Mouse (Mus musculus) MEL (cell line): Measurements from ENCODE around the gene Esr1. TPM values are rescaled to one million over a fixed set of nuclear protein-coding genes. Genes with fewer than 3 reads are reported as not detected.

Source experiments
- DNase-seq: peaks from one replicate; pipeline ENCODE4 v3.0.0; 2011; ENCODE audit warnings: low read depth, low spot score
- H3K27ac ChIP-seq: 2 replicates; pipeline ENCODE4 v1.5.1; 2012; ENCODE audit warnings: low read depth, mild to moderate bottlenecking, control low read depth, low read length, moderate library complexity; ENCODE audit not compliant: control insufficient read depth
- H3K27me3 ChIP-seq, 2 experiments: fragments of 150-350 bp in 1 of 2; sonication (generic) in 1 of 2; 2 replicates each; pipeline ENCODE4 v1.6.1; 2012; ENCODE audit warnings: low read length in 2 of 2, mild to moderate bottlenecking in 2 of 2, improper control_type of control experiment in 1 of 2, moderate library complexity in 1 of 2; ENCODE audit not compliant: insufficient read depth in 2 of 2, control insufficient read depth in 1 of 2
- H3K36me3 ChIP-seq, 2 experiments: 2 replicates each; pipeline ENCODE4 v1.6.1; 2012 to 2014; ENCODE audit warnings: low read length in 2 of 2, improper control_type of control experiment in 1 of 2, inconsistent platforms in 1 of 2, mild to moderate bottlenecking in 1 of 2; ENCODE audit not compliant: insufficient read depth in 2 of 2, control insufficient read depth in 1 of 2
- H3K4me1 ChIP-seq, 2 experiments: fragments of 150-350 bp in 1 of 2; sonication (generic) in 1 of 2; 2 replicates each; pipeline ENCODE4 v1.6.1; 2012; ENCODE audit warnings: low read length in 2 of 2, improper control_type of control experiment in 1 of 2, mild to moderate bottlenecking in 1 of 2; ENCODE audit not compliant: insufficient read depth in 2 of 2, control insufficient read depth in 1 of 2
- H3K4me3 ChIP-seq, 2 experiments: fragments of 150-350 bp in 1 of 2; sonication (generic) in 1 of 2; 2 replicates each; pipeline ENCODE4 v1.5.1; 2012; ENCODE audit warnings: low read depth in 2 of 2, low read length in 2 of 2, mild to moderate bottlenecking in 2 of 2, moderate library complexity in 2 of 2, control low read depth in 1 of 2, improper control_type of control experiment in 1 of 2; ENCODE audit not compliant: control insufficient read depth in 1 of 2, insufficient read depth in 1 of 2
- H3K79me2 ChIP-seq: 2 replicates; pipeline ENCODE4 v1.6.1; 2012; ENCODE audit warnings: mild to moderate bottlenecking, low read length, moderate library complexity; ENCODE audit not compliant: control insufficient read depth, poor library complexity, insufficient read depth
- H3K9ac ChIP-seq: 2 replicates; pipeline ENCODE4 v1.6.1; 2012; ENCODE audit warnings: low read depth, mild to moderate bottlenecking, control low read depth, low read length, moderate library complexity; ENCODE audit not compliant: control insufficient read depth, poor library complexity, severe bottlenecking
- H3K9me3 ChIP-seq: fragments of 150-350 bp; sonication (generic); replicated peaks from 2 replicates; pipeline ENCODE4 v1.6.1; 2012; ENCODE audit warnings: mild to moderate bottlenecking, low read length, improper control_type of control experiment, moderate library complexity; ENCODE audit not compliant: insufficient read depth
- CHD1 ChIP-seq: IDR thresholded peaks from 2 replicates; pipeline ENCODE4 v1.6.1; 2012; ENCODE audit warnings: low read depth, mild to moderate bottlenecking, inconsistent platforms, low read length, improper control_type of control experiment
- CHD2 ChIP-seq: IDR thresholded peaks from 2 replicates; pipeline ENCODE4 v1.6.1; 2011; ENCODE audit warnings: low read length, improper control_type of control experiment
- CTCF ChIP-seq, 3 experiments: IDR thresholded peaks in 2 of 3; conservative IDR thresholded peaks in 1 of 3; 2 replicates each; pipeline ENCODE4 v1.5.1; 2011 to 2012; ENCODE audit warnings: low read length in 3 of 3, low read depth in 2 of 3, mild to moderate bottlenecking in 2 of 3, improper control_type of control experiment in 1 of 3, inconsistent platforms in 1 of 3, mixed read lengths in 1 of 3, moderate library complexity in 1 of 3; ENCODE audit not compliant: control insufficient read depth in 1 of 3, insufficient read depth in 1 of 3, poor library complexity in 1 of 3, severe bottlenecking in 1 of 3
- E2F4 ChIP-seq: IDR thresholded peaks from 2 replicates; pipeline ENCODE4 v1.6.1; 2011; ENCODE audit warnings: low read depth, low read length, improper control_type of control experiment, borderline replicate concordance
- ELF1 ChIP-seq: IDR thresholded peaks from 2 replicates; pipeline ENCODE4 v1.6.1; 2014; ENCODE audit warnings: low read depth, mild to moderate bottlenecking, inconsistent platforms, low read length, improper control_type of control experiment, moderate library complexity
- ETS1 ChIP-seq: IDR thresholded peaks from 2 replicates; pipeline ENCODE4 v1.6.1; 2012; ENCODE audit warnings: low read depth, mild to moderate bottlenecking, inconsistent platforms, low read length, improper control_type of control experiment, moderate library complexity
- GABPA ChIP-seq: IDR thresholded peaks from 2 replicates; pipeline ENCODE4 v1.6.1; 2012; ENCODE audit warnings: low read depth, mild to moderate bottlenecking, inconsistent platforms, low read length, improper control_type of control experiment, moderate library complexity
- HCFC1 ChIP-seq: IDR thresholded peaks from 2 replicates; pipeline ENCODE4 v1.6.1; 2012; ENCODE audit warnings: low read depth, mild to moderate bottlenecking, inconsistent platforms, low read length, improper control_type of control experiment, moderate library complexity
- JUND ChIP-seq: IDR thresholded peaks from 2 replicates; pipeline ENCODE4 v1.6.1; 2011; ENCODE audit warnings: low read depth, mild to moderate bottlenecking, improper control_type of control experiment, low read length
- NRF1 ChIP-seq: IDR thresholded peaks from 2 replicates; pipeline ENCODE4 v1.6.1; 2014; ENCODE audit warnings: low read depth, mild to moderate bottlenecking, inconsistent platforms, low read length, improper control_type of control experiment, moderate library complexity; ENCODE audit not compliant: poor library complexity, insufficient read depth, severe bottlenecking
- POLR2A ChIP-seq, 2 experiments: IDR thresholded peaks; 2 replicates each; pipeline ENCODE4 v1.6.1; 2011 to 2012; ENCODE audit warnings: low read length in 2 of 2, mild to moderate bottlenecking in 2 of 2, control low read depth in 1 of 2, improper control_type of control experiment in 1 of 2, low read depth in 1 of 2, moderate library complexity in 1 of 2; ENCODE audit not compliant: control insufficient read depth in 1 of 2, insufficient read depth in 1 of 2, poor library complexity in 1 of 2
- POLR2AphosphoS2 ChIP-seq: IDR thresholded peaks from 2 replicates; pipeline ENCODE4 v1.6.1; 2011; ENCODE audit warnings: low read length, improper control_type of control experiment
- POLR2AphosphoS5 ChIP-seq: IDR thresholded peaks from 2 replicates; pipeline ENCODE4 v1.6.1; 2012; ENCODE audit warnings: low read depth, borderline replicate concordance, mild to moderate bottlenecking, inconsistent platforms, low read length, moderate library complexity, mixed read lengths
- SMC3 ChIP-seq: IDR thresholded peaks from 2 replicates; pipeline ENCODE4 v1.6.1; 2011; ENCODE audit warnings: low read depth, low read length, improper control_type of control experiment
- TCF12 ChIP-seq: IDR thresholded peaks from 2 replicates; pipeline ENCODE4 v1.6.1; 2014; ENCODE audit warnings: low read depth, mild to moderate bottlenecking, inconsistent platforms, low read length, improper control_type of control experiment, moderate library complexity
- USF1 ChIP-seq: IDR thresholded peaks from 2 replicates; pipeline ENCODE4 v1.6.1; 2014; ENCODE audit warnings: low read depth, mild to moderate bottlenecking, inconsistent platforms, low read length, improper control_type of control experiment, moderate library complexity
- USF2 ChIP-seq, 2 experiments: IDR thresholded peaks; 2 replicates each; pipeline ENCODE4 v1.6.1; 2011 to 2012; ENCODE audit warnings: improper control_type of control experiment in 2 of 2, low read length in 2 of 2, borderline replicate concordance in 1 of 2, inconsistent platforms in 1 of 2, low read depth in 1 of 2, mild to moderate bottlenecking in 1 of 2; ENCODE audit not compliant: insufficient read depth in 1 of 2
- ZMIZ1 ChIP-seq: IDR thresholded peaks from 2 replicates; pipeline ENCODE4 v1.6.1; 2012; ENCODE audit warnings: low read depth, mild to moderate bottlenecking, inconsistent platforms, low read length, improper control_type of control experiment, moderate library complexity
- ZNF384 ChIP-seq: IDR thresholded peaks from 2 replicates; pipeline ENCODE4 v1.6.1; 2012; ENCODE audit warnings: low read depth, mild to moderate bottlenecking, inconsistent platforms, low read length, improper control_type of control experiment
- polyA plus RNA-seq, 2 experiments: library from polyadenylated mRNA; stranded (reverse) in 1 of 2; unstranded in 1 of 2; fragments of >175 nt in 1 of 2; fragments of >200 nt in 1 of 2; gene quantifications; 2 replicates each; pipeline versions ENCODE4 v1.2.1 to v1.2.4; 2012; ENCODE audit warnings: low replicate concordance in 2 of 2, low read depth in 1 of 2; ENCODE audit not compliant: insufficient read length in 2 of 2, insufficient read depth in 1 of 2, missing spikeins in 1 of 2
- total RNA-seq: library from RNA; depleted of rRNA; stranded (reverse); fragments of 300-350 nt; gene quantifications from 2 replicates; pipeline ENCODE4 v1.2.3, GENCODE M21; 2012

Gene Esr1
- total and polyA plus RNA-seq, 3 experiments: 0.65 to 0.69 TPM; not detected in 1

DNA sequence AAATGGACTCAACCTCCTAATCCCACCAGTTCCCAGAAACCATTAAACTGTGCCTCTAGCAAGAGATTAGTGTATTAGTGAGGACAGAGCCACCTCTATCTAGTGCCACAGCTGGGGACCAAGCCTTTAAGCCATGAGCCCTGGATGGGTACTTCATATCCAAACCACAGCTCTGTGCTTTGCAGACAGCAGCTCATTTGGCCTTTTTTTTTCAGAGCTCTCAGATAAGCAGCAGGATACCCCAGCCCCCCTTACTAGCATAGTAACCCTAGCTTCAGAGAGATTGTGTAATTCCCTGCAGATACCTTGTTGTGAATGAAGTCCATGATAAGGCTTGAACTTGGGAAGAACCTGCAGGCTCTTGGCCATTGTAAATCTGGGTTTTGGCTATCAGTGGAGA, 11.9 kb downstream of the Esr1 start:
- H3K27me3 ChIP-seq: no peaks in the 10 kb centered on the region
- H3K9me3 ChIP-seq: no peaks in the 10 kb centered on the region
- H3K4me1 ChIP-seq: no peaks in the 10 kb centered on the region; a peak in 1 of 4 replicates
- H3K9ac ChIP-seq: no peak overlapping the region
- DNase-seq: peak; percentile 25
- H3K27ac ChIP-seq: no peak overlapping the region
- H3K79me2 ChIP-seq: no peaks in the 10 kb centered on the region
- H3K36me3 ChIP-seq: no peaks in the 10 kb centered on the region
- H3K4me3 ChIP-seq: no peak overlapping the region
- TF ChIP-seq CHD2: no peak
- TF ChIP-seq ZNF384: peak; percentile 56

- peaks cover 0 to 4% of the 10 kb centered on the region in 2 experiments; a peak in 1 of 4 replicates for H3K4me1 ChIP-seq
- H3K27ac ChIP-seq: no peak overlapping the region
- no peaks in the 10 kb centered on the region for H3K79me2 ChIP-seq
- peaks cover 0 to 3% of the 10 kb centered on the region in 2 experiments; a peak in 1 of 4 replicates for H3K36me3 ChIP-seq
- no peak overlapping the region for H3K9ac ChIP-seq
- TF ChIP-seq SMC3: no peak
- TF ChIP-seq POLR2A (IDR thresholded peaks at IDR 0.05; ENCODE audit: control insufficient read depth in 1 of 2, insufficient read depth in 1 of 2, low read depth in 1 of 2, low read length in 2 of 2, poor library complexity in 1 of 2): no peak
- TF ChIP-seq ELF1: no peak
- no peak for TF ChIP-seq E2F4
- TF ChIP-seq ETS1: no peak
- no peak for TF ChIP-seq POLR2AphosphoS5
- no peak for TF ChIP-seq CHD1
- TF ChIP-seq CTCF (IDR thresholded peaks at IDR 0.05 in 2 of 3, conservative IDR thresholded peaks at IDR 0.05 in 1 of 3; ENCODE audit: control insufficient read depth in 1 of 3, insufficient read depth in 1 of 3, low read depth in 2 of 3, low read length in 3 of 3, poor library complexity in 1 of 3, severe bottlenecking in 1 of 3): no peak
- TF ChIP-seq TCF12: no peak
- TF ChIP-seq ZNF384: no peak
- TF ChIP-seq POLR2AphosphoS2: no peak
- TF ChIP-seq USF1: no peak
- no peak for TF ChIP-seq USF2 (IDR thresholded peaks at IDR 0.05; ENCODE audit: borderline replicate concordance in 1 of 2, insufficient read depth in 1 of 2, low read depth in 1 of 2, low read length in 2 of 2)
- TF ChIP-seq JUND: no peak
- no peak for TF ChIP-seq GABPA
- TF ChIP-seq ZMIZ1: no peak
- no peak for TF ChIP-seq NRF1
- no peak for TF ChIP-seq HCFC1
- H3K27me3 ChIP-seq: no peaks in the 10 kb centered on the region
- H3K4me3 ChIP-seq: no peak overlapping the region
- no peak for DNase-seq
- H3K9me3 ChIP-seq: no peaks in the 10 kb centered on the region
Measured at GRCm38 (mm10) chr10:4624581-4624980, 13.2 kb downstream of the Esr1 start.
